Mouse (Mus musculus) lung, postnatal 0 days (tissue): ENCODE measurements at regions not wholly inside any gene's neighbourhood (a gene's known extent, or its start where the extent isn't known, plus 50 kb on each side); places are given as distances from the start of the nearest gene placed in this dataset.

ENCODE experiments used
- CTCF ChIP-seq: IDR thresholded peaks from 2 replicates; pipeline ENCODE4 v1.5.1; 2016; ENCODE audit warnings: antibody characterized with exemption, mild to moderate bottlenecking
- EP300 ChIP-seq: IDR thresholded peaks from 2 replicates; pipeline ENCODE4 v1.6.1; 2016; ENCODE audit warnings: antibody characterized with exemption, mild to moderate bottlenecking, control low read depth

GRCm38 (mm10) chr17:62202658-62203057, 678.5 kb downstream of the Efna5 start:
- TF ChIP-seq EP300, result no peak
- TF ChIP-seq CTCF, result no peak
